Mouse (Mus musculus) ES-Bruce4 (cell line): ENCODE data around the gene Nobox. TPM values are rescaled to one million over a fixed set of nuclear protein-coding genes. Genes with fewer than 3 reads are reported as not detected.

Experiments used
- H3K27ac ChIP-seq: 2 replicates; pipeline ENCODE4 v1.5.1; 2012; ENCODE audit warnings: low read length, inconsistent platforms; ENCODE audit not compliant: insufficient read depth
- H3K27me3 ChIP-seq: 2 replicates; pipeline ENCODE4 v1.6.1; 2012; ENCODE audit warnings: mild to moderate bottlenecking, low read length, inconsistent platforms; ENCODE audit not compliant: control insufficient read depth, poor library complexity, insufficient read depth, severe bottlenecking
- H3K36me3 ChIP-seq: 2 replicates; pipeline ENCODE4 v1.6.1; 2012; ENCODE audit warnings: inconsistent platforms, mild to moderate bottlenecking, low read length, moderate library complexity; ENCODE audit not compliant: control insufficient read depth, poor library complexity, insufficient read depth, severe bottlenecking
- H3K4me1 ChIP-seq: one replicate; pipeline ENCODE4 v1.8.1; 2011; ENCODE audit warnings: low read length; ENCODE audit not compliant: control insufficient read depth, insufficient read depth
- H3K4me3 ChIP-seq: 2 replicates; pipeline ENCODE4 v1.5.1; 2011; ENCODE audit warnings: low read depth, mild to moderate bottlenecking, low read length
- H3K9ac ChIP-seq: 2 replicates; pipeline ENCODE4 v1.6.1; 2012; ENCODE audit warnings: low read depth, mild to moderate bottlenecking, inconsistent platforms; ENCODE audit not compliant: poor library complexity, severe bottlenecking
- H3K9me3 ChIP-seq: replicated peaks from 2 replicates; pipeline ENCODE4 v1.6.1; 2012; ENCODE audit warnings: mild to moderate bottlenecking, low read length, inconsistent platforms; ENCODE audit not compliant: control insufficient read depth, poor library complexity, insufficient read depth, severe bottlenecking
- CTCF ChIP-seq: IDR thresholded peaks from one replicate; pipeline ENCODE4 v1.8.1; 2011; ENCODE audit warnings: low read depth, low read length
- EP300 ChIP-seq: IDR thresholded peaks from 2 replicates; pipeline ENCODE4 v1.6.1; 2011; ENCODE audit warnings: low read depth, low read length; ENCODE audit not compliant: insufficient read depth
- POLR2A ChIP-seq: IDR thresholded peaks from one replicate; pipeline ENCODE4 v1.8.1; 2011; ENCODE audit warnings: low read length; ENCODE audit not compliant: insufficient read depth
- polyA plus RNA-seq: library from polyadenylated mRNA; stranded (reverse); fragments of >200 nt; gene quantifications from 2 replicates; pipeline ENCODE4 v1.2.4, GENCODE M21; 2011; ENCODE audit warnings: low read depth; ENCODE audit not compliant: missing spikeins, insufficient read depth, insufficient read length

Nobox gene
- polyA plus RNA-seq, 1 experiment, result 0.37 TPM

DNA sequence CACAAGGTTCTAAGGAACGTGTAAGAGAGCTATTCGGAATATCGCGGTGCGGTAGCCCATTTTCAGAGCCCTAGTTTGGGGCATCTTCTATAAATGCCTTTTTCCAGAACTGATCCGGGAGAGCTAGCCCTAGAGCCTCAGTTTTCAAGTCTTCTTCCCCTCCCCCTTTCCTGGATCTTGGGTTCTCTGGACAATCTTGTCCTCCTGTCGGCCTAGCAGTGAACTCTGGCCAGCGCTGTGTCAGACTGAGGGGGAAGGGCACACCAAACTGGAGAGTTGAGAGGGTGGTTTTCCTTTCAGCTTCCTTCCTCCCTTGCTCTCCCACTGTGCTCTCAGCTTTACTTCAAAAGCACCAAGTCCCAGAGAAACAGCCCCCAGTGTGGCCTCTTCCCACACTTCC lies 43.0 kb downstream of the Nobox start:
- Histone ChIP-seq H3K9me3 (no peaks in the 10 kb centered on the region), H3K4me3 (peak overlapping the region; percentile 94), H3K9ac (peak overlapping the region; percentile 98; the same call in 1 of the 2 replicates), H3K4me1 (peaks cover 3% of the 10 kb centered on the region), H3K27me3 (peaks cover 8% of the 10 kb centered on the region; the same call in 1 of the 2 replicates), H3K36me3 (no peaks in the 10 kb centered on the region), H3K27ac (no peak overlapping the region)
- TF ChIP-seq EP300 (0 out of 2 replicates have a peak, but pooled peaks have one; percentile 11), CTCF (no peak), POLR2A (no peak)

DNA sequence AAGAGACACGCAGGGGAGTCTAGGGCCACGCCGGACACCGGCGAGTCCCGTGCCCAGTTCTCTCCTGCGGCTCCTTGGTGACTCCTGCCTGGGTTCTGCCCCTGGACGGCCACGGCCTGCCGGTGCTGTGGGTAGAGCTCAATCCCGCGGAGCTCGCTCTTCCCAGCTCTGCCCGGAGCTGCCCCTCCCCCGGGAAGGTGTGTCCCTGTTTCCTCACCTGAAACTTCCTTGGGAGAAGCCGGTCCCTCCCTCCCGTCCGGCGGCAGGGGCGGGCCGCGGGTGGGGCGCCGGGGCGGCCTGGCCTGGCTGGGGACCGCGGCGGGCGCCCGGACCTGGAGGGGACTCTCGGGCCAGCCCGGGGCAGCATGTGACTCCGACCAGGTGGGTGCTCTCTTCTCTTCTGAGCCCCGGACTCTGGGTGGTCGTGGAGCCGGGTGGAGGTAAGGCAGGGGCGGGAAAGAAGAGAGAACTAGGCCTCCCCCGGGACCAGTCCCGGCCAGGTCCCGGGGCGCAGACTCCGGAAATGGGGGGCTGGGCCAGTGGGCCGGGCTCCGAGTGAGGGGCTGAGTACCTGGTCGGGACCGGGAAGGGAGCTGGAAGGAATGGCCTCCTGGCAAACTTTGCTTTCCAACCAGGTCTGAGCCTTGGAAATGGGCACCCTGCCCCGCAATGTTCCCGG lies 43.9 kb downstream of the Nobox start, which contains the start of gene Arhgef5:
Arhgef5 (plus strand) TSS at position 220 of the 679 bp plus-strand sequence.
- Histone ChIP-seq H3K9ac (peak within 1 kb of the TSS; percentile 98), H3K36me3 (no peaks in the 10 kb centered on the region), H3K27me3 (peaks cover 8% of the 10 kb centered on the region; the same call in 1 of the 2 replicates), H3K4me3 (peak within 1 kb of the TSS; percentile 94), H3K9me3 (no peaks in the 10 kb centered on the region), H3K27ac (no peak within 1 kb of the TSS), H3K4me1 (peaks cover 3% of the 10 kb centered on the region)
- TF ChIP-seq EP300, result no peak
- TF ChIP-seq CTCF, result no peak
- TF ChIP-seq POLR2A, result no peak

DNA sequence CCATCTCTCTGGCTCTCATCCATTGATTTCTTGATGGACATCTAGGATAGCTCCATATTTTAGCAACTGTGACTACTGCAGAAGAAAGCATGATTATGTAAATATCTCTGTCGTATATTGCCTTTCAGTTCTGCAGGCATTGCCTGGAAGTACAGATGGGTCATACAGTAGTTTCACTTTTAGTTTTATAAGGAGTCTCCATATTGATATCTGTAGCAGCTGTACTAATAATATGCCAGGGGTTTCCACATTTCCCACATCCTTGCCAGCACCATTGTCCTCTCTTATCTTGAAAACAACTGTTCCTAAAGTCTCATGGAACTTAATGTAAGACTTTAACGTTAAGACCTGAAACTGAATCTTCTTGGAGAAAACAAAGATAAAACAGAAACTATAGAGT lies 48.6 kb downstream of the Nobox start:
- Histone ChIP-seq H3K9ac (no peak overlapping the region), H3K4me1 (no peaks in the 10 kb centered on the region), H3K27me3 (peaks cover 7% of the 10 kb centered on the region; the same call in 1 of the 2 replicates), H3K27ac (no peak overlapping the region), H3K9me3 (no peaks in the 10 kb centered on the region), H3K36me3 (no peaks in the 10 kb centered on the region), H3K4me3 (no peak overlapping the region)
- no peak for TF ChIP-seq EP300
- TF ChIP-seq CTCF, result no peak
- TF ChIP-seq POLR2A, result no peak

DNA sequence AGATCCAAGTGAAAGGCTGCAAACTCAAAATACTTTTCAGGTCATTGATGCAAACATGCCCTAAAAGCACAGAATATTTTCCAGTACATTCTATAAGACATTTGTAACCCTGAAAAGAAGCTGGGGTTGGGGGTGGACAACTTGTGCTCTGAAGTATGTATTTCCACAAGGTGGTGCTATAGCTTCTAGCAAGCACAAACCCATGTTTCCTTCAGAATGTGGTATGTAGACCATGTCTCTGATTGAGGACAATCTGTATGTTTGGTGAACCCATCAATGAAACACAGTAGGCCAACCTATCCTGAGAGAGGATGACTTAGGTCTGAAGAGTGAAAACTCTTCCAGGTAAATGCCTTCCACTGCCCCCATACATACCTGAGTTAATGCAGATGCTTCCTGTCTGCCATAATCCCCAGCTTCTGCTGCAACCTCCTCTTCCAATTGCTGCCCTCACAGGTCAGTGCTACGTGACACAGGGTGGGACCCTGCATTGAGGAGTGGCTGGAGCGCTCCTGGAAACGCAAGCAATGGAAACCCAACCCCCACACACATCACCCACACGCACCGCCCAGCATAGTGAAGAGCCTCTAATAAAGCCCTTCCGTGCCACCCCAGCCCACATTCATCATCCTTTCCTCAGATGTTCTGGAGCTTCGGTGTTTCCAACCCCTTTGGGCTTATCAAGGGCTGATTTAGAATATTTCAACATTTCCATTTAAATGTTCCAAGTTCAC lies 55.0 kb downstream of the Nobox start:
- no peaks in the 10 kb centered on the region; the same call in 1 of the 2 replicates for H3K27me3 ChIP-seq
- H3K27ac ChIP-seq, result no peak overlapping the region
- no peaks in the 10 kb centered on the region for H3K9me3 ChIP-seq
- no peak for TF ChIP-seq CTCF
- no peak for TF ChIP-seq POLR2A
- no peak for TF ChIP-seq EP300
- H3K36me3 ChIP-seq, result no peaks in the 10 kb centered on the region
- no peak overlapping the region for H3K9ac ChIP-seq
- no peaks in the 10 kb centered on the region for H3K4me1 ChIP-seq
- no peak overlapping the region for H3K4me3 ChIP-seq

Other genes with a start within 250 kb of the Nobox start
- gene Olfr441, start 203.2 kb downstream of the Nobox start, polyA plus RNA-seq, result not detected in 2 replicates
- gene Olfr237-ps1, start 163.0 kb downstream of the Nobox start, polyA plus RNA-seq, result not detected in 2 replicates
- not detected in 2 replicates for gene Olfr437, start 146.3 kb downstream of the Nobox start, polyA plus RNA-seq
- not detected in 2 replicates for gene Olfr13, start 137.4 kb downstream of the Nobox start, polyA plus RNA-seq
- not detected in 2 replicates for gene Olfr435, start 112.4 kb downstream of the Nobox start, polyA plus RNA-seq
- gene Olfr434, start 96.5 kb downstream of the Nobox start, polyA plus RNA-seq, result not detected in 2 replicates
- not detected in 2 replicates for gene Olfr47, start 78.0 kb downstream of the Nobox start, polyA plus RNA-seq
- gene Arhgef5, start 44.0 kb downstream of the Nobox start, polyA plus RNA-seq, result 23.5 and 24.5 TPM in 2 replicates